Mouse (Mus musculus) lung, postnatal 0 days (tissue): ENCODE measurements around the gene Spata17.
A peak's percentile ranks its signal among the peaks of the same experiment; 100 is the strongest.

Experiments used
- CTCF ChIP-seq: IDR thresholded peaks from 2 replicates; pipeline ENCODE4 v1.5.1; 2016; ENCODE audit warnings: antibody characterized with exemption, mild to moderate bottlenecking
- EP300 ChIP-seq: IDR thresholded peaks from 2 replicates; pipeline ENCODE4 v1.6.1; 2016; ENCODE audit warnings: antibody characterized with exemption, mild to moderate bottlenecking, control low read depth

DNA sequence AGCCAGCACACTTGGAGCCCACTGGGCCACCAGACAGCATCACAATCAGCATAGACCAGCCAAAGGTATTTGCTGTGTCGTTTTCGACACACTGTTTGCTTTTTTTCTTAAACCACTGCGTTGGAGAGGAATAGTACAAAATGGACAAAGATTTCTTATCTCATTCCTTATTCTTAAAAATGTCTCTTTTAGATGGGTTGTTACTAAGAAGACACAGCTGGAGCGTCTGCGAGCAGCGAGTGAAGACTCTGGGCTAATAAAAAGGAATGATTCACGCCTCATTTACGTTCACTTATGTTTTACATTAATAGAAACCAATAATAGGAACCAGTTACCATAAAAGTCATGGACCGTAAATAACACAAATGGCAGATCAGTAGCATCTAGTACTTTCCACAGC lies 101.5 kb downstream of the Spata17 start:
- TF ChIP-seq CTCF (no peak), EP300 (peak; percentile 45; the same call in 1 of the 2 replicates)
